Mouse (Mus musculus): Measurements from ENCODE around the gene Cbx1. TPM values are rescaled to one million over a fixed set of nuclear protein-coding genes. Genes with fewer than 3 reads are reported as not detected.

Cbx1 gene
- total and polyA plus RNA-seq, 3 experiments = 132 to 368 (median 152) TPM

- Histone ChIP-seq H3K4me1 (ENCODE audit: control insufficient read depth in 1 of 2, insufficient read depth in 2 of 2, low read length in 2 of 2) (peaks cover 0 to 15% of the 10 kb centered on the region in 2 experiments; a peak in 2 of 4 replicates), H3K36me3 (ENCODE audit: control insufficient read depth in 1 of 2, insufficient read depth in 2 of 2, low read length in 2 of 2) (peaks cover 0 to 3% of the 10 kb centered on the region in 2 experiments; a peak in 2 of 4 replicates)
These were observed 26.9 kb upstream of the Cbx1 start for GRCm38 (mm10) chr11:96761984-96762383.

GRCm38 (mm10) chr11:96762742-96763470 is 26.0 kb upstream of the Cbx1 start:
- H3K79me2 ChIP-seq (ENCODE audit: control insufficient read depth, insufficient read depth, low read length, poor library complexity) = no peaks in the 10 kb centered on the region
- peaks cover 0 to 3% of the 10 kb centered on the region in 2 experiments; a peak in 3 of 4 replicates for H3K36me3 ChIP-seq (ENCODE audit: control insufficient read depth in 1 of 2, insufficient read depth in 2 of 2, low read length in 2 of 2)
- H3K27ac ChIP-seq (ENCODE audit: control insufficient read depth, low read depth, low read length) = no peak overlapping the region
- peaks cover 1 to 3% of the 10 kb centered on the region in 2 experiments; a peak in 3 of 4 replicates for H3K27me3 ChIP-seq (ENCODE audit: control insufficient read depth in 1 of 2, insufficient read depth in 2 of 2, low read length in 2 of 2)
- H3K4me3 ChIP-seq (ENCODE audit: control insufficient read depth in 1 of 2, insufficient read depth in 1 of 2, low read depth in 2 of 2, low read length in 2 of 2) = no peak overlapping the region
- TF ChIP-seq ELF1 (IDR thresholded peaks at IDR 0.05; ENCODE audit: low read depth, low read length) (no peak), GATA1 (IDR thresholded peaks at IDR 0.05; ENCODE audit: low read depth, low read length) (no peak), MYB (IDR thresholded peaks at IDR 0.05; ENCODE audit: low read depth, low read length) (no peak), POLR2AphosphoS2 (IDR thresholded peaks at IDR 0.05; ENCODE audit: low read length) (no peak; the same call in 1 of the 2 replicates), POLR2AphosphoS5 (IDR thresholded peaks at IDR 0.05; ENCODE audit: borderline replicate concordance, low read depth, low read length) (no peak), GABPA (IDR thresholded peaks at IDR 0.05; ENCODE audit: low read depth, low read length) (no peak), SIN3A (IDR thresholded peaks at IDR 0.05; ENCODE audit: low read length) (no peak), ZC3H11A (IDR thresholded peaks at IDR 0.05; ENCODE audit: low read depth, low read length) (no peak), NELFE (IDR thresholded peaks at IDR 0.05; ENCODE audit: low read depth, low read length) (no peak), TBP (IDR thresholded peaks at IDR 0.05; ENCODE audit: low read depth, low read length) (no peak), NRF1 (IDR thresholded peaks at IDR 0.05; ENCODE audit: insufficient read depth, low read depth, low read length, poor library complexity, severe bottlenecking) (no peak), RAD21 (IDR thresholded peaks at IDR 0.05; ENCODE audit: low read depth, low read length) (no peak), RCOR1 (IDR thresholded peaks at IDR 0.05; ENCODE audit: low read depth, low read length) (no peak), POLR2A (IDR thresholded peaks at IDR 0.05; ENCODE audit: control insufficient read depth in 1 of 2, insufficient read depth in 1 of 2, low read depth in 1 of 2, low read length in 2 of 2, poor library complexity in 1 of 2) (no peak), KAT2A (conservative IDR thresholded peaks at IDR 0.05; ENCODE audit: low read depth, low read length) (no peak), MAFK (IDR thresholded peaks at IDR 0.05; ENCODE audit: borderline replicate concordance, low read depth, low read length) (no peak), ZNF384 (IDR thresholded peaks at IDR 0.05; ENCODE audit: low read depth, low read length) (no peak), MAZ (IDR thresholded peaks at IDR 0.05; ENCODE audit: low read depth, low read length) (no peak)
- no peaks in the 10 kb centered on the region for H3K9me3 ChIP-seq (replicated peaks; ENCODE audit: insufficient read depth, low read length)
- DNase-seq (ENCODE audit: low read depth, low spot score) = no peak
- H3K4me1 ChIP-seq (ENCODE audit: control insufficient read depth in 1 of 2, insufficient read depth in 2 of 2, low read length in 2 of 2) = peaks cover 0 to 15% of the 10 kb centered on the region in 2 experiments; a peak in 2 of 4 replicates
- H3K9ac ChIP-seq (ENCODE audit: control insufficient read depth, low read depth, low read length, poor library complexity, severe bottlenecking) = no peak overlapping the region

More at GRCm38 (mm10) chr11:96761984-96762383, 26.9 kb upstream of the Cbx1 start:
- H3K9me3 ChIP-seq (replicated peaks; ENCODE audit: insufficient read depth, low read length) = no peaks in the 10 kb centered on the region
- TF ChIP-seq TCF12 (IDR thresholded peaks at IDR 0.05; ENCODE audit: low read depth, low read length) (no peak), GATA1 (IDR thresholded peaks at IDR 0.05; ENCODE audit: low read depth, low read length) (no peak), ELF1 (IDR thresholded peaks at IDR 0.05; ENCODE audit: low read depth, low read length) (no peak), EP300 (IDR thresholded peaks at IDR 0.05; ENCODE audit: low read depth in 1 of 2, low read length in 2 of 2) (no peak), ETS1 (IDR thresholded peaks at IDR 0.05; ENCODE audit: low read depth, low read length) (no peak), ZNF384 (IDR thresholded peaks at IDR 0.05; ENCODE audit: low read depth, low read length) (no peak), POLR2AphosphoS5 (IDR thresholded peaks at IDR 0.05; ENCODE audit: borderline replicate concordance, low read depth, low read length) (no peak), USF1 (IDR thresholded peaks at IDR 0.05; ENCODE audit: low read depth, low read length) (no peak), MYC (IDR thresholded peaks at IDR 0.05; ENCODE audit: low read depth, low read length) (no peak), BHLHE40 (IDR thresholded peaks at IDR 0.05; ENCODE audit: borderline replicate concordance, low read depth, low read length) (no peak), NRF1 (IDR thresholded peaks at IDR 0.05; ENCODE audit: insufficient read depth, low read depth, low read length, poor library complexity, severe bottlenecking) (no peak), ZKSCAN1 (IDR thresholded peaks at IDR 0.05; ENCODE audit: low read depth, low read length) (no peak), CHD2 (IDR thresholded peaks at IDR 0.05; ENCODE audit: low read length) (no peak)
- no peak overlapping the region for H3K4me3 ChIP-seq (ENCODE audit: control insufficient read depth in 1 of 2, insufficient read depth in 1 of 2, low read depth in 2 of 2, low read length in 2 of 2)
- DNase-seq (ENCODE audit: low read depth, low spot score) = no peak
- H3K27ac ChIP-seq (ENCODE audit: control insufficient read depth, low read depth, low read length) = no peak overlapping the region
- H3K79me2 ChIP-seq (ENCODE audit: control insufficient read depth, insufficient read depth, low read length, poor library complexity) = no peaks in the 10 kb centered on the region
- no peak overlapping the region for H3K9ac ChIP-seq (ENCODE audit: control insufficient read depth, low read depth, low read length, poor library complexity, severe bottlenecking)
- H3K27me3 ChIP-seq (ENCODE audit: control insufficient read depth in 1 of 2, insufficient read depth in 2 of 2, low read length in 2 of 2) = peaks cover 1 to 3% of the 10 kb centered on the region in 2 experiments; a peak in 3 of 4 replicates

Measured in MEL (cell line).